Mouse (Mus musculus) subcutaneous adipose tissue, adult 2 months (tissue): ENCODE data around the gene Neu3. TPM values are rescaled to one million over a fixed set of nuclear protein-coding genes. Genes with fewer than 3 reads are reported as not detected.

Source experiments
- polyA plus RNA-seq: library from polyadenylated mRNA; depleted of rRNA; stranded (reverse); fragments of >200 nt; gene quantifications from 2 replicates; pipeline ENCODE4 v1.2.3, GENCODE M21; 2012; ENCODE audit warnings: low replicate concordance; rRNA removed

Gene Neu3
- 2.0 and 3.7 TPM in 2 replicates for polyA plus RNA-seq

DNA sequence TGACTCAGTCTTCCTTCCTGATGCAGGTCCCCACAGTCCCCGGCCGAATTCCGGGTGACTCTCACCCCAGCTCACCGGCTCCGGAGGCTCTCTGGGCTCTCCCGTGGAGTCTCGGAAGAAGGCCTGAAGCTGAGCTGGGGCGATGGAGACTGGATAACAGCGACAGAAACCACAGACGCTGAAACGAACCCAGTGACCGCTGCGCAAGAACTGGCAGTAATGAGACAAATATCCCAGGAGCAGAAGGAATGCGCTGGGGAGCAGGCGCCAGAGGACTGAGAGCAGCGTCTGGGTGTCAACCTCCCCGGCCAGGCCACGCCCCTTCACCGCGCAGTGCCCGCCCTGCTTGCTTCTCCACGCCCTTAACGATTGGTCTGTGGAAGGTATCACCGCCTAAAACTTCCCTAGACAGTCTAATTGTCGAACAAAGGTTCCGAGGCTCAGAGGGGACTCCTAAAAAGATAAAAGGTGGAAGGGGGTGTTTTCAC is at the start of gene Neu3:
Gene Neu3 (minus strand): TSS at position 335 of the 488 bp plus-strand sequence.

DNA sequence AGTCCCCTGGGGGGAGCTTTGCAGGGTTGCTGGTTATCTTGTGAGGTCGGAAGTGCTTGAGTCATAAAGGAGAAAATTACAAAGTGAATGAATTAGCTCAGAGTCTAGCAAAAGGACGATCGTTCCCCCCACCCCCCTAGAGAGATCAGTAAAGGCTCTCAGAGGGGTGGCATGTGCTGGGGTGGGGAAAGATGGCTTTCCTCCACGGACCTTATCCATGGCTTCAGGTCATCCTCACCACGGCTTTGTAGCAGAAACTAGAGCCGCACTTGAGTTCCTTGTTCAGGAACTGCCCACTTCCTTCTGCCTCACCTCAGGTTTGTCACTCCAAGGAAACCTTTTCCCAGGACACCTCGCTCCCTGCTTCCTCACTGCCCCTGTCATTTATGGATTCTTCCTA is 35.1 kb upstream of the Neu3 start, which contains the start of gene Spcs2:
Gene Spcs2 (minus strand): TSS at position 101 of the 400 bp plus-strand sequence.

DNA sequence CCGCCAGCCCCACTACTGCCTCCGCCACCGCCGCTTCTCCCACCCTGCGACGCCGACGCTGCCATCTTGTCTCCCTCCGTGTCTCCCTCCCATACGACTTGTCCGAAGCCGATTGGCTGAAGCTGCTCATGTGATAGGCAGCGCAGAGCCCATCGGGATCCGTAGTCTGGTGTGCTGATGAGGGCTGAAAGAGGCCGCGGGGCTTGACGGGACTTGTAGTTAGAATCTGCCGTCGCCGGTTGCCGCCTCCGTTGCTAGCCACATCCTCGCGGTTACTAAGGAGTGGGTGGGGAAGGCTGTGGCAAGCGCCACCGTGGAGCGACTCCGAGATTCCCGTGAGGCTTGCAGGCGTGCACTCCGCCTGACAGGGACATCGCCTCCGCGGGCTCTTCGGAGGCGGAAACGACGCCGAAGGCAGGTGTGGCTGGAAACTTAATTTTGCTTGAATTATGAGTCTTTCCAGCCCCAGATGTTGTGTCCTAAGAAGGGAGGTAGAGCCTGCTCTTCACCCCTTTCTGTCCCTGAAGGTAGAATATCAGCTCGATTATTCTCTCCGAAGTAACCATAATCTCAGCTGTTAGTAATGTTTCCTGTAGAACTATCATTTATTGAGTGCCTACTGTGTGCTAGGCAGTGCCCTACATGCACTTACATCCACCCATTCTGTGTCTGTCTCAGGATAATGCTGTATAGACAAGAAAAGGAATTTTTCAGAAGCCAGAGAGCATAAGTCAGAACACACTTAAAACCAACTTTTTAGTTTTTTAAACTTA is 30.8 kb upstream of the Neu3 start, which contains the start of gene Xrra1:
Gene Xrra1 (plus strand): TSS at position 304 of the 773 bp plus-strand sequence.

DNA sequence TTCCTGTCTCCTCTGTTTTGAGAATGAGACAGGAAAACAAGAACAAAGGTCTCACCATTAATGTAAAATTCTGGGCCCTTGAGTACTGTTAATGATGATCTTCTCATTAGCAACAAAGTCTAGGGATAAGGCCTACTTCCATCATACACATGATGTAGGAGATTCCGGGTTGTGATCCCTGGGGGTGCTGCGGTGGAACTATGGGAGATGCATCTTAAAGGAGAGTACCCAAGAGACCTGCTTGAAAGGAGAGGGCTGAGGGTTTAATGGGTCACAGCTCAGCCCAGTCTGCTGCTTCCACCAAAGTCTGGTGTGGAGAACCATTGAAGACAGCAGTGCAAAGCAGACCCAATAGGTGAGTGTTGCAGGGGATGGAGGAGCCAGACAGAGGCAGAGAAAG is 65.0 kb downstream of the Neu3 start, which contains the start of gene Olfr521:
Gene Olfr521 (plus strand): TSS at position 301 of the 400 bp plus-strand sequence.

Other genes starting within 250 kb of the Neu3 start
- gene Tpbgl, start 201.3 kb downstream of the Neu3 start, polyA plus RNA-seq = 6.1 and 10.3 TPM in 2 replicates
- 32.4 and 54.0 TPM in 2 replicates for gene Slco2b1, start 117.1 kb downstream of the Neu3 start, polyA plus RNA-seq
- gene Olfr520, start 98.1 kb downstream of the Neu3 start, polyA plus RNA-seq = 0.76 TPM in 1 of 2 replicates, not detected in the other
- gene Olfr521, start 64.9 kb downstream of the Neu3 start, polyA plus RNA-seq = not detected in 2 replicates
- gene Xrra1, start 30.7 kb upstream of the Neu3 start, polyA plus RNA-seq = 0.28 and 0.44 TPM in 2 replicates
- 23.1 and 43.5 TPM in 2 replicates for gene Spcs2, start 35.0 kb upstream of the Neu3 start, polyA plus RNA-seq
- gene Rnf169, start 152.0 kb upstream of the Neu3 start, polyA plus RNA-seq = 4.0 and 8.5 TPM in 2 replicates
- gene Chrdl2, start 177.8 kb upstream of the Neu3 start, polyA plus RNA-seq = 0.07 and 46.7 TPM in 2 replicates